Mouse (Mus musculus): Measurements from ENCODE around the gene Faap20. TPM values are rescaled to one million over a fixed set of nuclear protein-coding genes. Genes with fewer than 3 reads are reported as not detected.
A peak's percentile ranks its signal among the peaks of the same experiment; 100 is the strongest.

Gene Faap20
- total and polyA plus RNA-seq, 2 experiments from 2014 or later: 60.8 to 61.4 TPM

GRCm38 (mm10) chr4:155221106-155221505 lies 28.5 kb upstream of the Faap20 start:
- TF ChIP-seq CTCF (IDR thresholded peaks at IDR 0.05; ENCODE audit: low read depth): no peak
- Histone ChIP-seq H3K27me3 (ENCODE audit: insufficient read depth, low read length) (no peaks in the 10 kb centered on the region), H3K9ac (replicated peaks; ENCODE audit: low read length) (peak overlapping the region; percentile 93), H3K4me1 (ENCODE audit: insufficient read depth, low read length) (peaks cover 35% of the 10 kb centered on the region), H3K9me3 (ENCODE audit: low read length) (no peaks in the 10 kb centered on the region), H3K27ac (peak overlapping the region; percentile 91), H3K4me3 (ENCODE audit: low read length) (peak overlapping the region; percentile 83), H3K36me3 (ENCODE audit: insufficient read depth, low read length) (no peaks in the 10 kb centered on the region), H3K4me2 (ENCODE audit: low read depth, low read length) (peak overlapping the region; percentile 100)
- no peak for DNase-seq (ENCODE audit: low spot score)
- WGBS: 2% methylated on average over 7 of the region's 7 CpGs
- no peak for ATAC-seq

GRCm38 (mm10) chr4:155221599-155222551 lies 27.7 kb upstream of the Faap20 start:
- ATAC-seq (no peak), DNase-seq (ENCODE audit: low spot score) (peak; percentile 89)
- H3K9ac ChIP-seq (replicated peaks; ENCODE audit: low read length): peak overlapping the region; percentile 93
- WGBS: 3% methylated on average over 86 of the region's 93 CpGs
- peaks cover 29% of the 10 kb centered on the region for H3K4me1 ChIP-seq (ENCODE audit: insufficient read depth, low read length)
- peak overlapping the region; percentile 100 for H3K4me2 ChIP-seq (ENCODE audit: low read depth, low read length)
- peak overlapping the region; percentile 91 for H3K27ac ChIP-seq
- no peaks in the 10 kb centered on the region for H3K9me3 ChIP-seq (ENCODE audit: low read length)
- no peaks in the 10 kb centered on the region for H3K36me3 ChIP-seq (ENCODE audit: insufficient read depth, low read length)
- peak overlapping the region; percentile 83 for H3K4me3 ChIP-seq (ENCODE audit: low read length)
- no peak; the same call in none of the 2 replicates for TF ChIP-seq CTCF (IDR thresholded peaks at IDR 0.05; ENCODE audit: low read depth)
- H3K27me3 ChIP-seq (ENCODE audit: insufficient read depth, low read length): no peaks in the 10 kb centered on the region

GRCm38 (mm10) chr4:155222552-155222840 lies 27.1 kb upstream of the Faap20 start, which contains the start of gene Ski:
Gene Ski, minus strand, starts transcription at chr4:155222592.
- ATAC-seq (no peak), DNase-seq (ENCODE audit: low spot score) (no peak)
- no peak for TF ChIP-seq CTCF (IDR thresholded peaks at IDR 0.05; ENCODE audit: low read depth)
- H3K9me3 ChIP-seq (ENCODE audit: low read length): no peaks in the 10 kb centered on the region
- peak within 1 kb of the TSS; percentile 91 for H3K27ac ChIP-seq
- H3K9ac ChIP-seq (replicated peaks; ENCODE audit: low read length): peak within 1 kb of the TSS; percentile 93
- peak within 1 kb of the TSS; percentile 100 for H3K4me2 ChIP-seq (ENCODE audit: low read depth, low read length)
- H3K4me1 ChIP-seq (ENCODE audit: insufficient read depth, low read length): peaks cover 28% of the 10 kb centered on the region
- 1% methylated on average over 25 of the region's 63 CpGs for WGBS
- no peaks in the 10 kb centered on the region for H3K27me3 ChIP-seq (ENCODE audit: insufficient read depth, low read length)
- H3K36me3 ChIP-seq (ENCODE audit: insufficient read depth, low read length): no peaks in the 10 kb centered on the region
- peak within 1 kb of the TSS; percentile 83 for H3K4me3 ChIP-seq (ENCODE audit: low read length)

- H3K27ac ChIP-seq: peak overlapping the region; percentile 91
- no peaks in the 10 kb centered on the region for H3K9me3 ChIP-seq (ENCODE audit: low read length)
- peak; percentile 100 for ATAC-seq
- 2% methylated on average over 62 of the region's 116 CpGs for WGBS
- peak overlapping the region; percentile 100 for H3K4me2 ChIP-seq (ENCODE audit: low read depth, low read length)
- H3K27me3 ChIP-seq (ENCODE audit: insufficient read depth, low read length): no peaks in the 10 kb centered on the region
- H3K36me3 ChIP-seq (ENCODE audit: insufficient read depth, low read length): no peaks in the 10 kb centered on the region
- peak overlapping the region; percentile 93 for H3K9ac ChIP-seq (replicated peaks; ENCODE audit: low read length)
- H3K4me1 ChIP-seq (ENCODE audit: insufficient read depth, low read length): peaks cover 23% of the 10 kb centered on the region
- 0 out of 2 replicates have a peak, but pooled peaks have one; percentile 5 for TF ChIP-seq CTCF (IDR thresholded peaks at IDR 0.05; ENCODE audit: low read depth)
- H3K4me3 ChIP-seq (ENCODE audit: low read length): peak overlapping the region; percentile 83
- DNase-seq (ENCODE audit: low spot score): peak; percentile 99
These were observed 26.6 kb upstream of the Faap20 start for GRCm38 (mm10) chr4:155222841-155223593.

GRCm38 (mm10) chr4:155223594-155224528 lies 25.7 kb upstream of the Faap20 start:
- peak; percentile 1 for TF ChIP-seq CTCF (IDR thresholded peaks at IDR 0.05; ENCODE audit: low read depth)
- ATAC-seq (no peak), DNase-seq (ENCODE audit: low spot score) (no peak)
- Histone ChIP-seq H3K36me3 (ENCODE audit: insufficient read depth, low read length) (no peaks in the 10 kb centered on the region), H3K9ac (replicated peaks; ENCODE audit: low read length) (peak overlapping the region; percentile 93), H3K27me3 (ENCODE audit: insufficient read depth, low read length) (no peaks in the 10 kb centered on the region), H3K27ac (peak overlapping the region; percentile 91), H3K4me2 (ENCODE audit: low read depth, low read length) (peak overlapping the region; percentile 100), H3K4me3 (ENCODE audit: low read length) (peak overlapping the region; percentile 83), H3K9me3 (ENCODE audit: low read length) (no peaks in the 10 kb centered on the region), H3K4me1 (ENCODE audit: insufficient read depth, low read length) (peaks cover 14% of the 10 kb centered on the region)
- 32% methylated on average over 20 of the region's 20 CpGs for WGBS

- DNase-seq (ENCODE audit: low spot score) (no peak), ATAC-seq (no peak)
- TF ChIP-seq CTCF (IDR thresholded peaks at IDR 0.05; ENCODE audit: low read depth): no peak
- 80% methylated on average over 5 of the region's 5 CpGs for WGBS
- H3K36me3 ChIP-seq (ENCODE audit: insufficient read depth, low read length): no peaks in the 10 kb centered on the region
- no peak overlapping the region for H3K4me2 ChIP-seq (ENCODE audit: low read depth, low read length)
- H3K4me3 ChIP-seq (ENCODE audit: low read length): no peak overlapping the region
- H3K27ac ChIP-seq: no peak overlapping the region
- H3K27me3 ChIP-seq (ENCODE audit: insufficient read depth, low read length): no peaks in the 10 kb centered on the region
- no peak overlapping the region for H3K9ac ChIP-seq (replicated peaks; ENCODE audit: low read length)
- H3K4me1 ChIP-seq (ENCODE audit: insufficient read depth, low read length): no peaks in the 10 kb centered on the region; the same call in 1 of the 2 replicates
- H3K9me3 ChIP-seq (ENCODE audit: low read length): no peaks in the 10 kb centered on the region
These were observed 23.7 kb upstream of the Faap20 start for GRCm38 (mm10) chr4:155225918-155226317.
